Mouse (Mus musculus): Measurements from ENCODE around the gene Slc4a4. TPM values are rescaled to one million over a fixed set of nuclear protein-coding genes. Genes with fewer than 3 reads are reported as not detected.
"Not testable (repeated sequence)": the region's sequence is repeated elsewhere in the genome, so short reads cannot be mapped to it uniquely, and the experiment has no call there.

Slc4a4 gene
- polyA plus RNA-seq, 1 experiment = 49.3 TPM

- Histone ChIP-seq H3K4me1 (ENCODE audit: control insufficient read depth, insufficient read depth, insufficient read length, low read length) (peaks cover 3% of the 10 kb centered on the region), H3K4me3 (ENCODE audit: insufficient read depth, low read depth, low read length) (no peak overlapping the region), H3K27ac (replicated peaks; ENCODE audit: low read depth, low read length) (no peak overlapping the region)
Observed at GRCm38 (mm10) chr5:88983652-88984051, 97.0 kb downstream of the Slc4a4 start.

GRCm38 (mm10) chr5:88989018-88989417, 102.4 kb downstream of the Slc4a4 start:
- Histone ChIP-seq H3K4me1 (ENCODE audit: control insufficient read depth, insufficient read depth, insufficient read length, low read length) (peaks cover 6% of the 10 kb centered on the region; the same call in 1 of the 2 replicates), H3K4me3 (ENCODE audit: insufficient read depth, low read depth, low read length) (no peak overlapping the region), H3K27ac (replicated peaks; ENCODE audit: low read depth, low read length) (peak overlapping the region; percentile 51; the same call in 1 of the 2 replicates)

DNA sequence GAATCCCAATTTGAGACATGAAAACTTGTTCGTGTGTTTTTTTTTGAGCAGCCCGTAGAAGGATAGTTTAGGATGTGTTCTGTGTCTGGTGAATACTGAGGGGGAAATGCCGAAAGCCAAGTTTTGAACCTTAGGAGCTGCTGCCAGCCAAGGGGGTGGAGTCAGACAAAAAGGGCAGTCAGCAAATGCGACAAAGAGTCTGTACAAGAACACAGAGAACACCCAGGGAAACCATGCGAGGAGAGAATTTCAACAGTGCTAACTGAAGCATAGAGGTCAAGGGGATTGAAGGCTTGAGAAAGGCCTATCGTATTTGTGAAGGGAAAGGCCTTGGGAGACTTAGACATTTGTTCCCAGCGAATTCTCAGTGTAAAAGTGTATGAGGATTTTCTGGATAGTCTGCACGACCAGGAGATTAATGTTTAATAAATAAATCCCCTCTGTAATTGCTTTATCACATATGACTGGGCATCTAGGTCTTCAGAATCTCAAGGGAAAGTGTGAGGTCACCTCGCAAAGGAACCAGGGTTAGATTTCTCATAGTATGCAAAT, 103.7 kb downstream of the Slc4a4 start:
- peak overlapping the region; percentile 87 for H3K27ac ChIP-seq (replicated peaks; ENCODE audit: low read depth, low read length)
- H3K4me3 ChIP-seq (ENCODE audit: insufficient read depth, low read depth, low read length) = no peak overlapping the region
- H3K4me1 ChIP-seq (ENCODE audit: control insufficient read depth, insufficient read depth, insufficient read length, low read length) = peaks cover 6% of the 10 kb centered on the region; the same call in 1 of the 2 replicates

GRCm38 (mm10) chr5:88991309-88991708, 104.7 kb downstream of the Slc4a4 start:
- not testable (repeated sequence) for H3K4me1 ChIP-seq (ENCODE audit: control insufficient read depth, insufficient read depth, insufficient read length, low read length); H3K4me3 ChIP-seq (ENCODE audit: insufficient read depth, low read depth, low read length)
- H3K27ac ChIP-seq (replicated peaks; ENCODE audit: low read depth, low read length) = peak overlapping the region; percentile 27; the same call in 1 of the 2 replicates

GRCm38 (mm10) chr5:88994533-88994932, 107.9 kb downstream of the Slc4a4 start:
- H3K27ac ChIP-seq (replicated peaks; ENCODE audit: low read depth, low read length) = no peak overlapping the region; the same call in 1 of the 2 replicates
- H3K4me3 ChIP-seq (ENCODE audit: insufficient read depth, low read depth, low read length) = no peak overlapping the region
- peaks cover 5% of the 10 kb centered on the region; the same call in 1 of the 2 replicates for H3K4me1 ChIP-seq (ENCODE audit: control insufficient read depth, insufficient read depth, insufficient read length, low read length)

DNA sequence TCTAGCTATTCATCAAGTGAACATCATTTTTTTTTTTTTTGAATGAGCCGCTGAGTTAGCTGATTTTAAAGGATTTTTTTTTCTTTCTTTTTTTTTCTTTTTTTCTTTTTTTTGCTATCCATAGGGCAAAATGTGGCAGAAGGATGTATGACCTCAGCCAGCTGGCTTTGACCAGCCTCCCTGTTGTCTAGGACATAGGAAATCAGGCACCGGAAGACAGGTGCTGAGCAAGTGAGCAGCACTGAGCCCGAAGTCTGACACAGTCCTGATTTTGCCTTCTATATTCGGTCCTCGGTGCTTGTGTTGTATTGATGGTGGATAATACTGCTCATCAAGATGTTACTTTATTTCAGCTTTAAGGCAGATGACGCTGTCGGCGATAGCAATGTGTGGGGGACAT, 109.6 kb downstream of the Slc4a4 start:
- no peak overlapping the region for H3K27ac ChIP-seq (replicated peaks; ENCODE audit: low read depth, low read length)
- no peak overlapping the region for H3K4me3 ChIP-seq (ENCODE audit: insufficient read depth, low read depth, low read length)

GRCm38 (mm10) chr5:88997277-88997676, 110.7 kb downstream of the Slc4a4 start:
- Histone ChIP-seq H3K4me3 (ENCODE audit: insufficient read depth, low read depth, low read length) (no peak overlapping the region), H3K27ac (replicated peaks; ENCODE audit: low read depth, low read length) (no peak overlapping the region), H3K4me1 (ENCODE audit: control insufficient read depth, insufficient read depth, insufficient read length, low read length) (no peaks in the 10 kb centered on the region)

More for the DNA sequence above, 109.6 kb downstream of the Slc4a4 start:
- no peaks in the 10 kb centered on the region for H3K4me1 ChIP-seq (ENCODE audit: control insufficient read depth, insufficient read depth, insufficient read length, low read length)

GRCm38 (mm10) chr5:88999793-89000192, 113.2 kb downstream of the Slc4a4 start:
- H3K4me1 ChIP-seq (ENCODE audit: control insufficient read depth, insufficient read depth, insufficient read length, low read length) = no peaks in the 10 kb centered on the region
- H3K27ac ChIP-seq (replicated peaks; ENCODE audit: low read depth, low read length) = no peak overlapping the region
- H3K4me3 ChIP-seq (ENCODE audit: insufficient read depth, low read depth, low read length) = no peak overlapping the region

DNA sequence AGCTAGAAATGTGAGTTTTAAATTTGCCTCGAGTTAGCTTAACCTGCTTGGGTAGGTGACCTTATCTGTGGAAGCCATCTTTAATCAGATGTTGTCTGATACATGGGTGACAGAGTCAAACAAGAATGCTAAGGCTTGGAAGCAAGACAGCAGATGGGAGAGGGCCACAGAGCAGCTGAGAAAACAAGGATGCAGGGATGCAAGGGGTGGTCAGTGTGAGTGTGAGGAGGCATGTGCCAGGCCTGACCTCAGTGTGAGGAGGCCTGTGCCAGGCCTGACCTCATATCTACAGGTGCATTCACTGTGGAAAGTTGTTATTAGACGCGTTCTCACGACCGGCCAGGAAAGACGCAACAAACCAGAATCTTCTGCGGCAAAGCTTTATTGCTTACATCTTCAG, 114.0 kb downstream of the Slc4a4 start:
- no peak overlapping the region for H3K27ac ChIP-seq (replicated peaks; ENCODE audit: low read depth, low read length)
- no peaks in the 10 kb centered on the region for H3K4me1 ChIP-seq (ENCODE audit: control insufficient read depth, insufficient read depth, insufficient read length, low read length)
- no peak overlapping the region for H3K4me3 ChIP-seq (ENCODE audit: insufficient read depth, low read depth, low read length)

DNA sequence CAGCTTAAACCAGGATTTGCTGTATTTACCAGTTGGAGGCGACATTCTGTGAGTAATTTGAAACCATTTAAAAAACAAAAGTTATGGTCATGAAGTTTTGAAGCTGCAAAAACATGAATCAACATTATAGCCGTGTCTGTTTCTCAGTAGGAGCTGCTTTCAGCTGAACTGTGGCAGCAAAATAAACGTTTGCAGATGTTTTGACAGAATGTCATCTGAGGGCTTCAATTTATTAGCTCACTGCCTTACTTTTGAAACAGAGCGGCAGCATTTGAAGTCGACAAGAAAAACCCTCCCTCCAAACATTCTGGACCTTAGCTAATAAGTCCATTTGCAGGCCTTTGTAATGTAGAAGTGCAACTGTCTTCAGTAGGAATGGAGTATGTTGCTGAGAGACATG, 123.5 kb downstream of the Slc4a4 start:
- Histone ChIP-seq H3K27ac (replicated peaks; ENCODE audit: low read depth, low read length) (no peak overlapping the region), H3K4me1 (ENCODE audit: control insufficient read depth, insufficient read depth, insufficient read length, low read length) (no peaks in the 10 kb centered on the region), H3K4me3 (ENCODE audit: insufficient read depth, low read depth, low read length) (no peak overlapping the region)

- H3K4me3 ChIP-seq (ENCODE audit: insufficient read depth, low read depth, low read length) = no peak overlapping the region
- no peak overlapping the region for H3K27ac ChIP-seq (replicated peaks; ENCODE audit: low read depth, low read length)
- no peaks in the 10 kb centered on the region for H3K4me1 ChIP-seq (ENCODE audit: control insufficient read depth, insufficient read depth, insufficient read length, low read length)
Observed at GRCm38 (mm10) chr5:89012456-89012855, 125.8 kb downstream of the Slc4a4 start.

- H3K4me3 ChIP-seq (ENCODE audit: insufficient read depth, low read depth, low read length) = no peak overlapping the region
- H3K27ac ChIP-seq (replicated peaks; ENCODE audit: low read depth, low read length) = no peak overlapping the region
- H3K4me1 ChIP-seq (ENCODE audit: control insufficient read depth, insufficient read depth, insufficient read length, low read length) = no peaks in the 10 kb centered on the region
Observed at GRCm38 (mm10) chr5:89014782-89015181, 128.2 kb downstream of the Slc4a4 start.

- Histone ChIP-seq H3K4me3 (ENCODE audit: insufficient read depth, low read depth, low read length) (no peak overlapping the region), H3K4me1 (ENCODE audit: control insufficient read depth, insufficient read depth, insufficient read length, low read length) (no peaks in the 10 kb centered on the region), H3K27ac (replicated peaks; ENCODE audit: low read depth, low read length) (no peak overlapping the region)
Observed at GRCm38 (mm10) chr5:89015878-89016277, 129.3 kb downstream of the Slc4a4 start.

DNA sequence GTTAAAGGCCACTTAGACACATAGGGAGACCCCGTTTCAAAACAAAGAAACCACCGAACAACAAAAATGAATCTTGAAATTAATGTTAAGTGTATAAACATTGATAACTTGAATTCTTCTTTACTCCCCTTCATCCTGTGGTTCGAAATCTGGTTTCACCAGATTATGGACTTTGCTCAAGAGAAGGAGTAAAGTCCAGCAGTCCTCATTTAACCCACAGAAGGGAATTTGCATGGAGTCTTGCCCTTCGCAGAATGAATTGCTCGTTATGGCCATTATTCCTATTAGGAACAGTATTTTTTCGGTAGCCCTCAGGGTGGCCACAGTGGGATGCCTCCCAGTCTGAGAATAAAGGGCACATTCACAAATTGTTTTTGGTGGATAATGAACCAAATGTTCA, 131.9 kb downstream of the Slc4a4 start:
- Histone ChIP-seq H3K4me1 (ENCODE audit: control insufficient read depth, insufficient read depth, insufficient read length, low read length) (no peaks in the 10 kb centered on the region), H3K4me3 (ENCODE audit: insufficient read depth, low read depth, low read length) (no peak overlapping the region), H3K27ac (replicated peaks; ENCODE audit: low read depth, low read length) (no peak overlapping the region)

DNA sequence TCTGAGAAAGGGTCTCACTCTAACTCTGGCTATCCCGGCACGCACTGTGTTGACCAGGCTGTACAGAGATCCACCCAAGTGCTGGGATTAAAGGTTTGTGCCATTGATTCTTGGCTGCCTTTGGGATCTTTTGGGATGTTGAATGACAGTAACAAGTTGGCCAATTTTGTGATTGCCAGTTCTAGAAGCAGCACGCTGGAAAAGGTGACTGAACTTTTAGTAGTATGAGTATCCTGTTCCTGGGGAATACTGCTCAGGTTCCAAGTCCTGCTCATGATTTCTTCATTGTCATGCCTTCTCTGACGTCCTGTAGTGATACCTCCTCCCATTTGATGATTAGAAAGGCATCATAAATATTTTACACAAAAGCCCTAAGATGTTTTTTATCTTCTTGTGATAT, 137.8 kb downstream of the Slc4a4 start:
- H3K4me3 ChIP-seq (ENCODE audit: insufficient read depth, low read depth, low read length) = no peak overlapping the region
- H3K4me1 ChIP-seq (ENCODE audit: control insufficient read depth, insufficient read depth, insufficient read length, low read length) = no peaks in the 10 kb centered on the region
- 0 out of 2 replicates have a peak overlapping the region, but pooled peaks have one; percentile 34 for H3K27ac ChIP-seq (replicated peaks; ENCODE audit: low read depth, low read length)

DNA sequence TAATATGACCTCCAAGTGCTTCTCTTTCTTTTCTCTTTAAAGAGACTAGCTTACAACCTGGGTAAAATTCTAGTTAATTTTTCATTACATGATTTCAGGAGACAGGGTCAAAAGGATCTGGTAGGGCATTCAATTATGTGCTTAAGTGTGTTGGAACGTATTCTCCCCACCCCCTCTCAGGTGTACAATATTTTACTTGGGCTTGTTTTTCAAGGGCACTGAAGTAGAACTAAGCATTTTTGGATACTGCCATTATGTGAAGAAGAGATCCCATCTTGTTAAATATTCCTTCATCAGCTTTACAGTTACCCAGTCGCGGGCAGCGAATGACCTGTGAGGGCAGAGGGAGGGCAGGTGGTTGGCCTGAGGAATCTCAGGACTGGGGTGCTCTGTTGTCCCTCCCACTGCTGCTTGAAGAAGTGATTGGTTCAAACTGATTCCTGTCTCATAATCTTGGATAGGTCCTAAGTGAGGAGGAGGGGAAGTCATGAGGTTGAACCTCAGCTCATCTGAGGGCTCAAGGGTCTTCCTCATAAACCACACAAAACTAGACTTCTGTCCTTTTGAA, 141.0 kb downstream of the Slc4a4 start:
- H3K27ac ChIP-seq (replicated peaks; ENCODE audit: low read depth, low read length) = no peak overlapping the region

More for the DNA sequence above, 141.0 kb downstream of the Slc4a4 start:
- Histone ChIP-seq H3K4me1 (ENCODE audit: control insufficient read depth, insufficient read depth, insufficient read length, low read length) (no peaks in the 10 kb centered on the region), H3K4me3 (ENCODE audit: insufficient read depth, low read depth, low read length) (no peak overlapping the region)
